Mouse (Mus musculus) forebrain, embryonic 16.5 days (tissue): Measurements from ENCODE around the gene Rgs7bp. TPM values are rescaled to one million over a fixed set of nuclear protein-coding genes. Genes with fewer than 3 reads are reported as not detected.

Experiments used
- ATAC-seq: fragments of 200-750 bp; cut with Nextera tagmentation; 2 replicates; pipeline ENCODE4 v1.8.0; 2017; ENCODE audit warnings: mild to moderate bottlenecking, moderate library complexity
- H3K27ac ChIP-seq: fragments of 300-500 bp; sonication (generic); 2 replicates; pipeline ENCODE4 v1.5.1; 2014; ENCODE audit warnings: low read length, control low read depth
- H3K27me3 ChIP-seq: fragments of 300-500 bp; sonication (generic); replicated peaks from 2 replicates; pipeline ENCODE4 v1.6.1; 2014; ENCODE audit warnings: low read length; ENCODE audit not compliant: control insufficient read depth, insufficient read depth
- H3K36me3 ChIP-seq: fragments of 300-500 bp; sonication (generic); 2 replicates; pipeline ENCODE4 v1.6.1; 2014; ENCODE audit not compliant: control insufficient read depth, insufficient read depth
- H3K4me1 ChIP-seq: fragments of 300-500 bp; sonication (generic); replicated peaks from 2 replicates; pipeline ENCODE4 v1.6.1; 2014; ENCODE audit warnings: low read length; ENCODE audit not compliant: control insufficient read depth, insufficient read depth
- H3K4me2 ChIP-seq: fragments of 300-500 bp; sonication (generic); 2 replicates; pipeline ENCODE4 v1.6.1; 2014; ENCODE audit warnings: mild to moderate bottlenecking, low read length, control low read depth
- H3K4me3 ChIP-seq: fragments of 300-500 bp; sonication (generic); replicated peaks from 2 replicates; pipeline ENCODE4 v1.5.1; 2014; ENCODE audit warnings: mild to moderate bottlenecking, low read length, control low read depth
- H3K9ac ChIP-seq: fragments of 300-500 bp; sonication (generic); replicated peaks from 2 replicates; pipeline ENCODE4 v1.6.1; 2014; ENCODE audit warnings: low read depth, low read length, control low read depth
- H3K9me3 ChIP-seq: fragments of 300-500 bp; sonication (generic); 2 replicates; pipeline ENCODE4 v1.6.1; 2016; ENCODE audit warnings: low read length; ENCODE audit not compliant: control insufficient read depth
- WGBS: fragments of 180-500 bp; shearing (Covaris S2); extraction: QIAGEN DNeasy Blood & Tissue Kit; methylation state at CpG from one replicate; pipeline ENCODE4 v1.1.7; 2014; 5-methylcytosine and 5-hydroxymethylcytosine counted together
- polyA plus RNA-seq: library from polyadenylated mRNA; unstranded; fragments of >200 nt; fragmentation: Nextera tagmentation; extraction: Ambion mirVana; gene quantifications from 2 replicates; pipeline ENCODE4 v1.2.1, GENCODE M21; 2015

Rgs7bp gene
- polyA plus RNA-seq, 1 experiment from 2014 or later = 6.8 TPM

DNA sequence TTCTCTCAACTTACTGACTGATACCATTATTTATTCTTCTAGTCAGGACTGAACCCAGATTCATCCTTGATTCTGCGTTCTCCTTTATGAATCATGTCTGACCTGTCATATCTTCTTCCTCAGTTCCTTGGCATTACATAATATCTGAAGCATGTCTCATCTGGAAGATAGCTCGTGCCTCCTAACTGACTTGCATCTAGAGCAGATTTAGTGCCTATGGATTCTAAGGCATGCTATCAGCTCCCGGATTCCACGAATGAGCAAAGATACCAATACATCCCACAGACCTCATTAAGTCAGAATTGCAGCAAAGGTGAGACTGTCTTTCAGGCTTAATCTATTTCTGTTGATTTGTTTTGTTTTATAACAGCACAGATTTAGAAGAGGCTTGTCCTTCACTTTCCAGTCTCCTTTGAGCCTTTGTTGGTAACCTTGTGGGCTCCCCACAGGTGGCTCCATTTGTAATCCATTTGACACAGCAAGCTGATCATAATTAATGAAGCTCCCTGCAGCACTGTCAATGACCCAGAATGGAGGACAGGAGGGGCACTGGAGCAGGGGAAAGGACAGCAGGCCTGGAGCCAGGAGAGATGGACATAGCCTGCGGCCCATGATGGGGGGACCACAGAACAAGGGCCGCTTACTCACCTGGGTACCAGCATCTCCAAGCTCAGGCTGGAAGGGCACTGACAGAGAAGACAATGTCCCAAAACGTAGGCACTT is 94.4 kb downstream of the Rgs7bp start:
- peaks cover 28% of the 10 kb centered on the region for H3K4me1 ChIP-seq
- no peak overlapping the region for H3K4me2 ChIP-seq
- ATAC-seq = 0 out of 2 replicates have a peak, but pooled peaks have one; percentile 2
- no peaks in the 10 kb centered on the region for H3K9me3 ChIP-seq
- WGBS = 72% methylated on average over 7 of the region's 7 CpGs
- no peak overlapping the region for H3K9ac ChIP-seq
- no peaks in the 10 kb centered on the region for H3K27me3 ChIP-seq
- no peaks in the 10 kb centered on the region for H3K36me3 ChIP-seq
- H3K4me3 ChIP-seq = no peak overlapping the region
- H3K27ac ChIP-seq = no peak overlapping the region

DNA sequence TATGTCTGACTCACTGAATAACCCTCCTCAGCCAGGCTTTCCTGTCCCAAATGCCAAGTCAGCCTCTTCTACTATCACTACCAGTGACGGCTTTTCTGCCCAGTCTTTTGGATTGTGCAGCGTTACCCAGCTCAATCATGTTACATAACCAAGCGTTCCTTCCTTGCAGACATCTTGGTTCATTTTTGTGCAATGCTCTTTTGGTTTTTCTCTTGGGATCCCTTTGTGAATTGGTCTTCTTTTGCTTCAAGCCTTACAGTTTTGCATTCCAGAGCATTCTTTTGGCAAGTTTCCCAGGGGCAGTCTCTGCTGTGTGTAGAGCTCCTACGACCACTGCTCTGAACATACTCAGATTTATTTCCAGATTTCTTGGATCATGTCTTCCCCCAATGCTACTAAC is 95.0 kb downstream of the Rgs7bp start:
- WGBS = 74% methylated on average over 4 of the region's 4 CpGs
- H3K27ac ChIP-seq = no peak overlapping the region
- no peaks in the 10 kb centered on the region for H3K9me3 ChIP-seq
- no peak overlapping the region for H3K4me3 ChIP-seq
- H3K27me3 ChIP-seq = no peaks in the 10 kb centered on the region
- peaks cover 28% of the 10 kb centered on the region for H3K4me1 ChIP-seq
- no peaks in the 10 kb centered on the region for H3K36me3 ChIP-seq
- no peak for ATAC-seq
- H3K9ac ChIP-seq = no peak overlapping the region
- H3K4me2 ChIP-seq = no peak overlapping the region

DNA sequence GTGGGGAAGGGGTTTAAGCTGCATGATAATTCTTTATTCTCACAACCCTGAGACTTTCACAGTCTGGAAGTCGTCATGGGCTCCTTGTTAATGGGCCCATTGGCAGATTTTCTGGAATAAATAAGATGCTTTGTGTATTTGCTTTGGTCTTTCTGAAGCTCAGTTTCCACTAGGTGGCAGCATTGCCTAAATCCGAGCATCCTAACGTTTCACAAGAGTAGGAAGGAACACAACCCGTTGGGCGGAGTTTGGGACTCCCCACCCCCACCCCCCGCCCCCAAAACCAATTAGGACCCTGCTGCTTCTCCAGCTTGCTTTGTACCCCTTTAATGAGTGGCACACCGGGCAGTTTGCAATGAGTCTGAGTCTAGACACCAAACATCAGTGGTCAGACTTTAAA is 106.8 kb downstream of the Rgs7bp start:
- no peak overlapping the region for H3K4me2 ChIP-seq
- no peaks in the 10 kb centered on the region for H3K9me3 ChIP-seq
- no peaks in the 10 kb centered on the region for H3K27me3 ChIP-seq
- no peak overlapping the region for H3K27ac ChIP-seq
- H3K4me1 ChIP-seq = no peaks in the 10 kb centered on the region
- no peak overlapping the region for H3K4me3 ChIP-seq
- peak; percentile 93 for ATAC-seq
- no peaks in the 10 kb centered on the region for H3K36me3 ChIP-seq
- WGBS = 0% methylated on average over 7 of the region's 7 CpGs
- no peak overlapping the region for H3K9ac ChIP-seq

DNA sequence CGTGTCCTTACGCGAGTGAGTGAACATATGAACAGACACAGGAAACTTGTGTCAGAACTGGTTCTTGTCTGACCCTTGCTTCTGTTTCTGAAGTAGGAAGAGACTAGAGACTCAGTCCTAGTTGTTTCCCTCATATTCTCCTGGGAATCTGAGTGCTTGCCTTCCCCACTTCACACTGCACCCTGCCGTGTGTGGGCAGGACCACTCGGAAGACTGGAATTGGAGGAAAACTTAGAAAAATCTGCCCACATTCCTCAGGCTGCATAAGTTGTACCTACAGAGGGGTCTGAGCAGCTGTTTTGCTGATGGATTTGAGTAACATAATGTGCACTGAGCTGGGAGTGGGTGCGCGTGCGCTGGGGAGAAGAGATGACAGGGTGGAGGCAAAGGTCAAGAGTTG is 114.2 kb downstream of the Rgs7bp start:
- Histone ChIP-seq H3K9ac (no peak overlapping the region), H3K36me3 (no peaks in the 10 kb centered on the region), H3K4me3 (no peak overlapping the region), H3K27ac (no peak overlapping the region), H3K4me2 (no peak overlapping the region), H3K4me1 (peaks cover 13% of the 10 kb centered on the region), H3K27me3 (no peaks in the 10 kb centered on the region), H3K9me3 (no peaks in the 10 kb centered on the region)
- WGBS = 96% methylated on average over 8 of the region's 8 CpGs
- no peak for ATAC-seq

DNA sequence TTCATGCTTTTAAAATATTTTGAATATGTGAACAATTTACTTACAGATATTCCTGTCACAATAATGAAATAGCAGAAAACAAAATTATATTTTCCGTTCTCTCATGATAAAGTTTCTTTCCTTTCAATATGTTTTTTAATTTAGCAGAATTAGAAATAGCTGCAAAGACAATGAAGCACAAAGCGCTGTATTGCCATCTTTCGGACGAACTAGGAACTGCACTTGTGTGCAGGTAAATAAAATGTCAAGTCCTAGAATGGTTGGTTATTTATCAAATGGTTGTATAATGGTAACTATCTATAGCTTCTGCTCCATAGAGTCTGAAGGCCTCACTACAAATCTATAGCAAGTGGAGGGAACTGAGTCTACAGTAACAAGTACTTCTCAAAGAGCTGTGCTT is 114.9 kb downstream of the Rgs7bp start:
- no peak overlapping the region for H3K4me3 ChIP-seq
- H3K36me3 ChIP-seq = no peaks in the 10 kb centered on the region
- H3K9ac ChIP-seq = no peak overlapping the region
- H3K27ac ChIP-seq = no peak overlapping the region
- 5% methylated on average over 4 of the region's 4 CpGs for WGBS
- H3K4me1 ChIP-seq = peaks cover 13% of the 10 kb centered on the region
- H3K4me2 ChIP-seq = no peak overlapping the region
- H3K27me3 ChIP-seq = no peaks in the 10 kb centered on the region
- ATAC-seq = peak; percentile 34
- H3K9me3 ChIP-seq = no peaks in the 10 kb centered on the region

DNA sequence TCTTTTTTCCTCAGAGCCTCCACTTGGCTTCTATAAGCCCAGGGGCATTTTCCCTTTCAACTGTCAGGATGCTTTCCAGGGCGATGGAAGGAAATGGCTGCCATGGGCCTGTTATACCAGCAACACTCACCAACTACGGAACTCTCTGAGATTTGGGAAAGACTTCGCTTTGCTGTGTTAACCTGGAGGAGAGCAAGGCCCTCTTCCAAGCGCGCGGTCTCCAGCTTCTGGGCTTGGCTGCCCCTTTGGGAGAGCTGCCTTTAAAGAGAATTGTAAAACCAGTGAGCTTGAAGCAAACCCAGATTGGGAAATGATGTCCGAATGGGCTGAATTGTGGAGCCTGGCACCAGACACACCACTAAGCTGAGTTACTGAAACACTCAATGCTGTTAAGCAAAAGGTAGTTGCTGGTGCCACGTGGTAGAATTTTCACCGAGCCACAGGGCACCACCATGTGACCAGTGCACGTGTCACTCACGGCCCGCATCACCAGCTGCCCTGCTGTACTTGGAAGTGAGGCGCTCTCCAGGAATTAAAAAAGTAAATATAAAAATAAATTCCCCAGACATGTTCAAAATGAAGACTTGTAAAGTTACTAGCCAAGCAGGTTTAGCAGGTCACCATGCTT is 115.7 kb downstream of the Rgs7bp start:
- peak; percentile 42; the same call in 1 of the 2 replicates for ATAC-seq
- H3K9me3 ChIP-seq = no peaks in the 10 kb centered on the region
- 61% methylated on average over 13 of the region's 13 CpGs for WGBS
- H3K4me3 ChIP-seq = no peak overlapping the region
- no peaks in the 10 kb centered on the region for H3K27me3 ChIP-seq
- no peak overlapping the region for H3K9ac ChIP-seq
- no peak overlapping the region for H3K4me2 ChIP-seq
- no peak overlapping the region for H3K27ac ChIP-seq
- H3K36me3 ChIP-seq = no peaks in the 10 kb centered on the region
- H3K4me1 ChIP-seq = peaks cover 13% of the 10 kb centered on the region

DNA sequence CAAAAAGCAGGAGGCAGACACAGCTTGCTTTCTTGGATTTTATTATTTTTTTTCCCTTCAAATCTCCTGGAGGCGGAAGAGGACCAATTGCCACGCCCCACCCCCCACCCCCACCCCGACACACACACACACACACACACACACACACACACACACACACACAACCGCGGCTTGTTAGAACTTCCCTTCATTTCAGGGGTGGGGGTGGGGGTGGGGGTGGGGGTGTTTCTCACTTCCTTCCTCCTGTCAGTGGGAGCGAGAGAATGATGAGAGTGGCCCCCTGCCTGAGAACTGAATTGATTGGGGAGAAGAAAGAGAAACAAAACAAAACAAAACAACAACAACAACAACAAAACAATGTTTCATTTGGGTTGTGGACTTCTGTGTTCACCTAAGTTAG is 117.0 kb downstream of the Rgs7bp start:
- Histone ChIP-seq H3K9ac (peak overlapping the region; percentile 45), H3K4me3 (peak overlapping the region; percentile 34), H3K27me3 (no peaks in the 10 kb centered on the region), H3K9me3 (no peaks in the 10 kb centered on the region), H3K4me2 (peak overlapping the region; percentile 49), H3K4me1 (peaks cover 13% of the 10 kb centered on the region), H3K27ac (no peak overlapping the region), H3K36me3 (no peaks in the 10 kb centered on the region)
- peak; percentile 45 for ATAC-seq
- 34% methylated on average over 4 of the region's 6 CpGs for WGBS

DNA sequence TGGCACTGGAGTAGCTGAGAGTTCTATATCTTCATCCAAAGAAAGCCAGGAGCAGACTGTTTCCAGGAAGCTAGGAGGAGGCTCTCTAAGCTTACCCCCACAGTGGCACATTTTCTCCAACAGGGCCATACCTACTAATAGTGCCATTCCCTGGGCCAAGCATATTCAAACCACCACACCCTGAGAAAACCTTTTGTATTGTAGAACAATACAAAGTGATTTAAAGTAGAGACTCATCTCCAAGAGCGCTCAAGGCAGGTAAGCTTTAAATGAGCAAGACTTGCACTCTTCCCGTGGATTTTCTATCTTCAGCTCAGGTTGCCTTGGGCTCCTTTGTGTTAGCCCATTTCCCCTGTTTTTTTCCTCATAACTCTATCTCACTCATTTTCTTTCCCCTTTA is 118.1 kb downstream of the Rgs7bp start:
- Histone ChIP-seq H3K36me3 (no peaks in the 10 kb centered on the region), H3K27me3 (no peaks in the 10 kb centered on the region), H3K9ac (no peak overlapping the region), H3K4me2 (peak overlapping the region; percentile 49), H3K4me1 (peaks cover 13% of the 10 kb centered on the region), H3K27ac (no peak overlapping the region), H3K4me3 (no peak overlapping the region), H3K9me3 (no peaks in the 10 kb centered on the region)
- no peak for ATAC-seq
- 65% methylated on average over 2 of the region's 2 CpGs for WGBS

DNA sequence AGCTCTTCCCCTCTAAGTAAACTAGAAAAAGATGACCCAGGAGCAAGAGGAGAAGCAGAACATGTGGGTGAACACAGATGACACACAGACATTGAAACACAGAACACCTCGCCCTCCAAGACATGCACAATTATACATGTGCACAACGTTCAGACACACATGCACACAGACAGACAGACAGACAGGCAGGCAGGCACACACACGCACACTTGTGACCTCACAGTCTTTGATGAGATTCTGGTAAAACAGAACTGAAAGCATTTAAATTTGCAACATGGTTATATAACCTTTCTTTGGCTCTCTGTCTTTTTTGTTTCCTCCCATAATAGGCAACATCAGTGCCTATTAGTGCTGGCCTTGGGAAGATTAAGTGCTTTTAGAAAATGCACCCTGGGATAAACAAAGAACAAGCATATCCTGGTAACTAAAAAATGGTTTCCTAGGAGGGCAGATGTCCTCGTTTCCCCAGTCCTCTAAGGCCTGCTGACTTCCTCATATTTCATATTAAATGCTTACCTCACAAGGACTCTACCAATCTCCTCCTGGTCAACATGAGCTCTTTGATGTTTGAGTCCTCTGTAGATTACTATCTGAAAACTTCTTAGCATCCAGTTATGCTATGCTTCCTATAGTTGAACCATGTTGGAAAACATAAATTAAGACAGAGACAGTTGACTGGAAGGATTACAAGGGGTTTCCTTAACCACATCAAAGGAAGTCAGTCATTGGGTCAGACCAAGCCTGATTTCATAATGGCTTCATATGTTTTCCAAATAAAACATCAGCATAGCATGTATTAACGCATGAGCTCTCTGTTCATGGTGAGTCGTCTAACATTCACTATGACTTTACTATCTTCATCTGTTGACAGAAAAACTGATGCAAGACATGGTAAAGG is 122.8 kb downstream of the Rgs7bp start:
- H3K4me3 ChIP-seq = no peak overlapping the region
- H3K4me2 ChIP-seq = no peak overlapping the region
- H3K9ac ChIP-seq = no peak overlapping the region
- no peak for ATAC-seq
- no peak overlapping the region for H3K27ac ChIP-seq
- WGBS = 77% methylated on average over 6 of the region's 6 CpGs
- no peaks in the 10 kb centered on the region for H3K9me3 ChIP-seq
- peaks cover 2% of the 10 kb centered on the region; the same call in 1 of the 2 replicates for H3K4me1 ChIP-seq
- H3K27me3 ChIP-seq = no peaks in the 10 kb centered on the region
- no peaks in the 10 kb centered on the region for H3K36me3 ChIP-seq
